Mouse (Mus musculus): ENCODE data around the gene Olfr221.
"Not testable (repeated sequence)": the region's sequence is repeated elsewhere in the genome, so short reads cannot be mapped to it uniquely, and the experiment has no call there.

Olfr221 gene

GRCm38 (mm10) chr14:52042359-52042758, at the start of gene Olfr221:
Gene Olfr221, minus strand, starts transcription at chr14:52042459.
- not testable (repeated sequence) for DNase-seq

DNA sequence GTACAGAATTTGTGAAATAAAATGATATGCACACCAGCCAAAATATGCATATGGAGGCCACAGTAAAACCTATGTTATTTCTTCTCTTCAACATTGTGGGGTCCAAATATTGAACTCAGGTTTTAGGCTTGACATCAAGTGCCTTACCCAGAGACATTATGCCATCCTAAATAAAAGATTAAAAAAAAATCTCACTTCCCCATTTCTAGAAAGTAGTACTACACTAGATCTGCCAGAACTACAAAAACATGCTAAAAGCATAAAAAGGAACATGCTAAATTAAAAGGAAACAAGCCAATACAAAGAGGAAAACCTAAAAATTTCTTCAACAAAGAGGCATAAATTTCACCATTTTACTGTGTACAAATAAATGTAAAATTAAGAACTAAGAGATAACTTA, 40.8 kb upstream of the Olfr221 start:
- DNase-seq = no peak

DNA sequence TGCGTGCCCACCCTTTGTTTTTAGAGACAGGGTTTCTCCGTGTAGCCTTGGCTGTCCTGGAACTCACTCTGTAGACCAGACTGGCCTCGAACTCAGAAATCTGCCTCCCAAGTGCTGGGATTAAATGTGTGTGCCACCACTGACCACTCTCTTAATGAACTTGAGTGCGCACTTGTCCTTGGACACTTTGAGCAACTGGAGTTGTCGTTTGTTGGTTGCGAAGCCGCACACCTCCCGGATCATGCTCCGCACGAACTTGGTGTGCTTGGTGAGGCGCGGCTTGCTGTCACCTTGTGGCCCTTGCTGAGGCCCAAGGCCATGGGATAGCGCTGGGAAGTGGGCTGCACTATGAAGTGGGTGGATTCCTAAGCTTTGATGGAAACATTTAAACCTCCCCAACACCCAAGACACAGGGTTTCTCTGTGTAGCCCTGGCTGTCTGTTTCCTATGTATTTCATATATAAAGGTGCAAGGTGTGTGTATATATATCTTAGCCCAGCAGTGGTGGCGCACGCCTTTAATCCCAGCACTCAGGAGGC, 29.4 kb upstream of the Olfr221 start:
- DNase-seq = no peak

DNA sequence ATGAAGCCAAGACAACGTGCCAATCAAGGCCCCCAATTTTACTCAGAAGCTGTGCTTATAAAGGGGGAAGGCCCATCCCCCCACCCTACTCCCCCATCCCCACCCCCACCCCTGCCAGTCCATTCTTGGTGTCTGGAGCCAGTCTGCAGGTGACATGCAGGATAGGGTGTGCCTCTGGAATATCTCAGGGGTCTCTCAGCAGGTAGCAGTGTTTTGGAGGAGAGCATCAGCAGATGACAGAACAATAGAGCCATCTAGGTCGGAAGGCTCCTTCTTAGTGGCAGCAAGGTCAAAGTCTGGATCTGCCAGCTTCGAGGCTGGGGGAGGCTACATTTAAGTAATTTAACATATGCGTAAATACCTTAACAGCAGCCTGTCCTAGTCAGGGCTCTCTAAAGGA, 23.9 kb upstream of the Olfr221 start:
- DNase-seq = no peak

- DNase-seq = peak; percentile 42
Observed at GRCm38 (mm10) chr14:52061798-52062197, 19.5 kb upstream of the Olfr221 start.

GRCm38 (mm10) chr14:52060800-52061199, 18.5 kb upstream of the Olfr221 start:
- peak; percentile 95 for DNase-seq

DNA sequence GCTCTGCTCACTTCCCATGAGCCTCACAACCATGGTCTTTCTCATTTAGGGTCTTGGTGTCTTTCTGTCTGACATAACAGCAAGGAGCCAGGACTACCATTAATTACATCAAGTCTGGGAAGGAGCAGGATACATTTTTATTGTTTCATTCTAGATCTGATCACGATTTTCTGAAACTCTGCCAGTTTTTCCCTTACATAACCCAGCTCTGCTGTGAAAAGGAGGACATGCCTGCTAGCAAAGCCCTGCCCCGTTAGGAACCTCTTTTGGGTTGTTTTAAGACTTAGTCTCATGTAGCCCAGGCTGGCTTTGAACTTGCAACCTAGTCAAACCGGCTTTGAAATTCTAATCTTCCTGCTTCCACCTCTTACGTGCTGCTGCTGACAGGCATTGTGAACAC, 17.7 kb upstream of the Olfr221 start:
- DNase-seq = peak; percentile 53

DNA sequence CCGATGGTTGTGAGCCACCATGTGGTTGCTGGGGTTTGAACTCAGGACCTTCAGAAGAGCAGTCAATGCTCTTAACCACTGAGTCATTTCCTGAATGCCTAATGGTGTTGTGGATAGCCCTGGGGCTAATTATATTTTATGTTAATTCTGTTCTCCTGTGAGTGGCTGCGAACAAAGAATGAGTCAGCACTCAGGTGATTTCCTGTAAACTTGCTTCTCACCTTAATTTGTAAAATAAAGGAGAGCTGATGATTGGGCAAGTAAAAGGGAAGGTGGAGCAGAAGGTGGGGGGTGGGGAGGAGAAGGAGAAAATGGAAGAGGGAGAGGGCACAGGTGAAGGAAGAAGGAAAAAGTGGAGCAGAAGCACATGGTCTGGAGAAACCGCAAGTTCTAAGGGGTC, 10.5 kb upstream of the Olfr221 start:
- DNase-seq = not testable (repeated sequence)

DNA sequence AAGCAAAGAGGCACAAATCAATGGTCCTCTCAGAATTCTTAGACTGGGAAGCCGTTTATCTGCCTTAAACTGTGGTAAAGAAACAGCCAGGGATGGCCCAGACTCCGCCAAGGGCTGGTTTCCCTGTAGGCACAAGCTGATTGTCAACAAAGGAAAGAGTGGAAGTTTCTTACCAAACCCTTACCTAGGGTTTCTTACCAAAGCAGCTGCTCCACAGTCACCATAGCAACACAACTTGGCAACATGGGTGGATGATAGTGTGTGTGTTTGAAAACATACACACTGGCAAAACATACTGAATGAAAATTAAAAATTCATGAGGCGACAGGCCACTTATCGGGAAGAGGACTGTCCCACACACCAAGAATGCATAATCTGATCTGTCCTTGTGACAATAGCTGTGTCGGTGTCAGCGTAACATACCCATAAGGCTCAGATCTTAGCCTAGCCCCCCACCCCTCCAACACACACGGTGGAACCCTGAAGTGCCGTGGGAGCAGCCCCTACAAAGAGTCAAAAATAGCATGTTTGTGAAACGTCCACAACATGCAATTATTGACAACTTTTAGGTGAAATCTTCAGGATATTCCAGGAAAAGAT, 3.8 kb upstream of the Olfr221 start:
- no peak for DNase-seq

DNA sequence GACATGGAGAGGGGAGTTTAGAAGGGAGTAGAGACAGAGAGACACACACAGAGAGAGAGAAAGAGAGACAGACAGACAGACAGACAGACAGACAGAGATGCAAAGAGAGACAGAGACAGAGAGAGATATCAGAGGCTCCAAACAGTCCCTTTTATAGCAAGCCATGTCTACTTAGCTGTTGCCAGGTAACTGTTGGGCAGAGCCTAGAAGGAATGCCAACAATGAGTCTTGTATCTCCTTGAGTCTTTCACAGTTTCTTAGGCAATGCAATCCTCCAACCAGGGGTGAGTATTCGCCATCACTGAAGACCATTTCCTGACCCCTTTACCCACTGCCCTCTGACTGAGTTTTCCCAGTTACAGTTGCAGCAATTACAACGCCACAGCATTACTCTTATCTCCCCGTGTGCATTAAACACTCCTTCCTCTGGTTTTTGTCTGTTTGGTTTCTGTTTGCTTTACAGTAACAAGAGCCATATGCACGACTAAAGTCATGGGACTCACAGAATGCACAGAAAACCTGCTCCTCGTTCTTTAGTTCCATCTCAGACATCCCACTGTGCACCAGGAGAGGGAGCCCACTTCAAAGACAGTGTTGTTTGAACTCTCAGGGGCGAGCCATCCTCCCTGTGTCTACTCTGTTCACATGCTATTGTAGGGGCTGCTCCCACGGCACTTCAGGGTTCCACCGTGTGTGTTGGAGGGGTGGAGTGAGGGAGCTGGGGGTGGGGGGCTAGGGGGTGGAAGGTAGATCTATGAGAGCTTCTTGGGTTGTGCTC, 2.8 kb upstream of the Olfr221 start:
- DNase-seq = peak; percentile 45

DNA sequence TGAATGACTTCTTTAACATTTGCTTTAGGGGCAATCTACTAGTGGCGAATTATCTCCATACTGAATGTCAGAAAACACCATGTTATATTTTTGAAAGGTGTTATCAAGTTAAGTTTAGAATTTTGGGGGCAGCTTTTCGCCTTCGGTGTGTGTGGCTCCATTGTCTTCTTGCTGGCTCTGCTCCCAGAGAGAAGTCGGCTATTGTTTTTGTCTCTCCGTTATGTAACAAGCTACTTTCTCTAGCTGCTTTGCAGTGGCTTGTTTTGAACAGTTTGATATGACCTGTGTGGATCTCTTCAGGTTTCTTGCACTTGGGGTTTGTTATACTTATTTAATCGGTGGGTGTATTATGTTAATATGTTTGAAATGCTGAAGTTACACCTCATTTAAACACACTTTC, 1.2 kb upstream of the Olfr221 start:
- DNase-seq = no peak

DNA sequence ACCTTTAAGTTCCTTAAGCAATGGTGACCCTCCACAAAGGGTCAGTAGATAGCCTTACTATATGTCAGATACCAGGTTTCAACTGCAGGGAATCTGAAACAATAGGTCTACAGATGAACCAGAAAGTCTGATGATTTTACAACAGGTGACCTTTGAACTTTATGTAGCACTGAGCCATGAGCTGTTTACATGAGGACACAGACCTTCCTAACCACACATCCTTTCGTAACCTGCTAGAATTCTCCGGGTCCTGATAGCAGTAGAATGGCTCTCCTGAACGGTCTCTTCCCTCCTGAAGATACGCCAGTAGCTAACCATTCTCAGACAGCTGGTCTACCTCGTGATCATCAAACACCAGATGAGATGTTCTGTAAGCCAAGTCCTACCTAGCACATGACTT, 2.9 kb downstream of the Olfr221 start:
- no peak for DNase-seq

DNA sequence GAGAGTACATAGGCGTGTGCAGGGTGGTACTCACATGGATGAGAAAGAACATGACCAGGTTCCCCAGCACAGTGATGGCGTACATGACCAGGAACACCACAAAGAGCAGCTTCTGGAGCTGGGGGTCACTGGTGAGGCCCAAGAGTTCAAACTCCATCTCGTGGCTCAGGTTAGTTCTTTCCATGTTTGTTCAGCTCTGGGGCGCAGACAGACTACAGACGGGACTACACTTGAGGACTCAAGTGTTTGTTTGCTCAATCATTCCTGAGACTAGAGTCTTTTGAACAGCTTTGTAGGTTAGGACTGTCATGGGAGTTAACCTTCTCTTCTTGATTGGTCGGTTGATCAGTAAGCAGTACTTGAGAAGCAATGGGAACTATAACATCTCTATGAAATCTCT, 6.3 kb downstream of the Olfr221 start:
- no peak for DNase-seq

DNA sequence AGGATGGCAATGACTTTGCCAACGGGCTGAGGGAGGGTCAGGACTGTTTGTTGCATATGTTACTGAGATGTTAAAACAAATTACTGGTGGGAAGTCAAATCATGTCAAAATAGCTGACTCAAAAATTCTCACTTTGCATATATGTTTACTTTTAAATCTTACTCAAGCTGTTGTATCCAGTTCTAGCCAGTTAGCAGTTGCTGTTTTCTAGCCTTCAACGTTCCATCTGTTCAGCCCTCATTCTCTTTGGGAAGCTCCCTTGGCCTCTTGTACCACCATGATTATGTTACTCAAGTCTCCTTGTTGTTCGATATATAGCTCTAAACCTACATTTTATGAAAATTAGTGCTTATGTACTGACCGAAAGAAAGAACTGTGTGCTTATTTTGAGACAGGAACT, 15.9 kb downstream of the Olfr221 start:
- DNase-seq = no peak

GRCm38 (mm10) chr14:52024133-52024532, 18.1 kb downstream of the Olfr221 start:
- DNase-seq = no peak

DNA sequence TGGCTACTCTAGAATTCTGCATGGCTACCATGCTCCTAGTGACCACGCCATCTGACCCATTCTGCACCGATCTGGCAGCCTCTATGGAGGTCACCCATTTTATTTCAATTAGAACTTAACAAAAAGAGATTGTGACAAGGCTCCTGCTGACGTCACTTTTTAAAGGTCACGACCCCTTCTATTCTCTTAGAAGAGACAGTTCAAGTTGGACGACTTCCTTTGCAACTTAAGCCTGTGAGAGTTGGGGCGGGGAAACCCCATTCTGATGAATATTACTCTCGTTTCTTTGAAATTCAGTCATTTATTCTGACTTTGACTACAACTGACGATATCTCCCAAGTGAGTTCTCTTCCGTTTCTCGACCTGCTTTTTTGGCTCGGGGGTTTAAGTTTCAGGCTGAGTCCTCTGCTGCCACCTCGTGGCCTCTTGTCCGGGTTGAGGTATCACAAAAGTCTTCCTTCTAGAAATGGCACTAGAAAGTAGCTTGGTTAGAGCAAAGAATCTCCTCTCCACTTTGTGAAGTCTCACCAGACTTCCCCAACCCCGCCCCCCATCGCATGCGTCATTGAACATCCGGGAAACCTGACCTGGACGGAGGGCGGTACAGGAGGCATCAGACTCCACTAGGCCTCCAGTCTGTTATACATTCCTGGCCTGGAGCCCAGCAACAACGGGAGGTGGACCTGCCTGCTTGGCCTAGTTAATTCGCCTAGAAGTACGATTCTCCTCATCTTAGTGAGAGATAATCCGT, 19.4 kb downstream of the Olfr221 start:
- DNase-seq = peak; percentile 84

DNA sequence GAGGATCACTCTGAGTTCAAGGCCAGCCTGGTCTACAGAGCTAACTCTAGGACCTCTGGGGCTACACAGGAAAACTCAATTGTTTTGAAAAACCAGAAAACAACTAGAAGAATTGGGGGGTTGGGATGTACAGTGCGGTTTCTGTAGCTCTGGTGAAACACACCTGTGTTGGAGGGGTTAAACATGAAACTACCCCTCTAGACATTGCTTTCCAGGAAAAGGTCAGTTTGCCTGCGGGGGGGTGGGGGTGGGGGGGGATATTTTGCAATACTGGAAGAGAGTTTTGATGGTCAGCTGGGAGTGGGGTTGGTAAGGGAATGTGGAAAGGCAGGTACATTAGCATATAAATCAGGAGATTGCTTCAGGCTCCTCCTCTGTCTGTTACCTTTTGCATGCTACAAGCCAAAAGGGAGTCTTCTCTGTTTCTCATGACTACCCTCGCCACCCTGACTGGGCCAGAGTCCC, 20.0 kb downstream of the Olfr221 start:
- no peak for DNase-seq

- no peak for DNase-seq
Observed at GRCm38 (mm10) chr14:52021568-52022212, 20.6 kb downstream of the Olfr221 start.

DNA sequence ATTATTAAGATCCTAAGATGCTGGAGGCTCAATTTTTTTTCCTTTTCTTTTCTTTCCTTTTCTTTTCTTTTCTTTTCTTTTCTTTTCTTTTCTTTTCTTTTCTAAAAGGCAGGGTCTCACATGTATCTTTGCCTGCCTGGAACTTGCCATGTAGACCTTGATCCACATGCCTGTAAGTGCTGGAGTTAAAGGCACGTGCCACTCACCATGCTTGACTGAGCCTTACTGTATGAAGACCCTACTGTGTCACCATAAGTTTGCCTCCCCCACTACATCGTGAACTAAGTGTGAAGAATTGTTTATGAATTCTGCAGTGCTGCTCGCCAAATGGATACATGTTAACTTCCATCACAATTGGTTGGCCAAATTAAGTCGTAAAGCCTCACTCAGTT, 21.1 kb downstream of the Olfr221 start:
- peak; percentile 21 for DNase-seq

- no peak for DNase-seq
Observed at GRCm38 (mm10) chr14:52020486-52021137, 21.6 kb downstream of the Olfr221 start, which contains the start of gene Zfp219. Gene Zfp219, minus strand, starts transcription at chr14:52020733.

GRCm38 (mm10) chr14:52019590-52020340, 22.5 kb downstream of the Olfr221 start:
- DNase-seq = peak; percentile 98

All from cerebellum, adult 11 months (tissue).